Mouse (Mus musculus): Measurements from ENCODE around the gene Neurl1a.

The Neurl1a gene

DNA sequence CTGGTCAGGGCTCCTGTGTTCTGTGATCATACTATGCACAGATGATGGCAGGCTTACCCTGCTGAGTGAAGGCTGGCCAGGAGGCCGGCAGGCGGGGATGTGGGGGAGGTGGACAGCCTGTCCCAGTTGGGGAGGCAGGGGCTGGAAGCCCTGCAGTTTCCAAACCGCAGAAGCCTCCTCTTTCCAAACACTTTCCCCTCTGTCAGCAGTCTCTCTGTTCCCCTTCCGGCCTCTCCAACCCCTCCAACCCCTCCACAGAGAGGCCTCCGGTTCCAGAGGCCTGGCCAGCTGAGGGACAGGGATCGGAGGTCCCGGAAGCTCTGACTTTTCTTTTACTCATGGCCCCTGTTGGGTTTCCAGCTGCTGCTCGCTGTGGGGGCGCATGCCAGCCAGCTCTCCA lies 102.3 kb downstream of the Neurl1a start:
- DNase-seq (ENCODE audit: low read depth in 2 of 2, low spot score in 2 of 2): no peak

- no peak for DNase-seq (ENCODE audit: low read depth in 2 of 2, low spot score in 2 of 2)
Observed at GRCm38 (mm10) chr19:47282050-47282454, 103.4 kb downstream of the Neurl1a start.

GRCm38 (mm10) chr19:47282688-47283215 lies 104.1 kb downstream of the Neurl1a start:
- no peak for DNase-seq (ENCODE audit: low read depth in 2 of 2, low spot score in 2 of 2)

DNA sequence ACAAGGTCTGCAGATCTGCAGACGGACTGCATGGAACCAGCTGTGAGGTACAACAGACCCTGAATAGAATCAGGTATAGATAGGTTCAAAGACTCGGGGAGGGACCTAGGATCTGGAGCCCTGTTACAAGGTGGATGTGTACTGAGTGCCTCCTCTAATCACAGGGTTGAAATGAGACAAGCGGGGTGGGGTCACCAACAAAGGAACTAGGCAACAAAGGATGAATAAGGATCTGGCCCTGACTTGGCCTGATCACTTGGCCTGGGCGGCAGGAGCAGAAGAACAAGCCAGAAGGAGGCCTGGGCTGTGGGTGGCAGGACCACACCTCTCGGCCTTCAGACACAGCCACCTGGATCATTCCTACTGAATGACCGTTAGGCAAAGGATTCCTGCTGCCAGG lies 107.0 kb downstream of the Neurl1a start:
- no peak for DNase-seq (ENCODE audit: low read depth in 2 of 2, low spot score in 2 of 2)

- DNase-seq (ENCODE audit: low read depth in 2 of 2, low spot score in 2 of 2): no peak
Observed at GRCm38 (mm10) chr19:47286886-47287450, 108.3 kb downstream of the Neurl1a start.

- no peak for DNase-seq (ENCODE audit: low read depth in 2 of 2, low spot score in 2 of 2)
Observed at GRCm38 (mm10) chr19:47291307-47292080, 112.9 kb downstream of the Neurl1a start.

- no peak for DNase-seq (ENCODE audit: low read depth in 2 of 2, low spot score in 2 of 2)
Observed at GRCm38 (mm10) chr19:47292451-47292951, 113.9 kb downstream of the Neurl1a start.

DNA sequence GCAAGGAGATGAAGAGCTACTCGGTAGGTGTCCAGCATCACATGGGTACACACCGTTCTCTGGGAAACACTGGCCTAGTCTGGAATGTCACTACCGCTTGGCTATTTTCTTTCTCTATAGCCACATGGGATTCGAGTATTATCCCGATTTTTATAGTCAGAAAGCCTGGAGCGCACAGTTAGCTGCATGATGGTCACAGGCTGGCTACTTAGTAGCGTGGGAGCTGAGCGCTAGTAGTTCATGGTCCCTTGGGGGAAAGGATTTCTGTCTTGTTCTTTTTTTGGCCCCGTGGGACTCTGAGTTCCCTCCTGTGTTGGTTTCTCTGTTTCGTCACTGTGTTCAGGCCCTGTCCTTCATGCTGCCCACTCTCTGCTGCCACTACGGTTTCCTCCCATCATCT lies 119.5 kb downstream of the Neurl1a start:
- no peak for DNase-seq (ENCODE audit: low read depth in 2 of 2, low spot score in 2 of 2)

- DNase-seq (ENCODE audit: low read depth in 2 of 2, low spot score in 2 of 2): no peak
Observed at GRCm38 (mm10) chr19:47301303-47302190, 122.9 kb downstream of the Neurl1a start.

DNA sequence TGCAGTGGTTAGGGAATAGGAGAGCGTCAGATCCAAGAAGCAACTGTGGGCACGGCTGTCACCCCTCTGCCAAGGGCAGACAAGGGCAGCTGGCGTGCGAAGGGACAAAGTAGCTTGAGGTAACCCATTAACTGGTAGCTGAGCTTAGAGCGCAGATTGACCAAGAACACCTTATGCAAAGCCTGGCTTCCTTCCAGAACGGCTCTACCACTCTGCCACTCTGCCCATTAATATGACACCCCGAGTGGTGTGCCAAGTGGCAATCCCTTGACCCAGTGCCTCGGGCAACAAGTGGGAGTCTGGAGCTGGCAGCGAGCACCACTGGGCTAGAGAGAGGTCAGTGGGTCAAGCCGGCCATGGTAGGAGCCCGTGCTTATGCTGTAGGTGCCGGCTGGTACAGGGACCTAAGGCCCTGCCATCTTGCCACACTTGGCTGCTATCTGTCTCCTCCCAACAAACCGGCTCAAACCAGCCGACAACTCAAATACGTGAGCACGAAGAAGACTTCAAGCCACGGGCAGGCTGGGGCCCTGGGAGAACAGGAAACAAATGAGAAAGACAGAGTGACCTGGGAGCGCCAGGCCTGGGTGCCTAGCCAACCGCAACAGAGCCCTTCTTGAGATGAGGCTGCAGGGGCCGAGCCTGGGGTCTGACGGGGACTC lies 123.7 kb downstream of the Neurl1a start:
- no peak for DNase-seq (ENCODE audit: low read depth in 2 of 2, low spot score in 2 of 2)

- DNase-seq (ENCODE audit: low read depth in 2 of 2, low spot score in 2 of 2): no peak
Observed at GRCm38 (mm10) chr19:47303128-47303527, 124.5 kb downstream of the Neurl1a start.

- no peak for DNase-seq (ENCODE audit: low read depth in 2 of 2, low spot score in 2 of 2)
Observed at GRCm38 (mm10) chr19:47304170-47304745, 125.6 kb downstream of the Neurl1a start.

DNA sequence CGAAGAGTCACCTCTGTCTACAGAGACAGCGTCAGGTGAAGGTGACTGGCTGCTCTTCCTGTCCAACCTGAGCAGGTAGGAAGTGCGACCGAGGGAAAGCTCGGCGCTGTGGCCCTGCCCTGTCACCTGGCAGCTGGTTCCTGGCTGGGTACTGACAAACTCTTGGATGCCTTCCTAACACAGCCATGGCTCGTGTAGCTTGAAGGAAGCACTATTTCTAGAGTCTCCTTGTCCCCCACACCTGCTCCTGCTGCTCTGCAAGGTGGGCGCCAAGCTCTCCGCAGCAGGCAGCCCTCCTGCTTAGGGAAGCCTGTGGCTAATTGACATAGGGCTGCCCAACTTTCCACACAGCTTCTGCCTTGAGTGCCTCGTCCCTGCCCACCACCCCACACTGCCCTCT lies 126.8 kb downstream of the Neurl1a start:
- no peak for DNase-seq (ENCODE audit: low read depth in 2 of 2, low spot score in 2 of 2)

DNA sequence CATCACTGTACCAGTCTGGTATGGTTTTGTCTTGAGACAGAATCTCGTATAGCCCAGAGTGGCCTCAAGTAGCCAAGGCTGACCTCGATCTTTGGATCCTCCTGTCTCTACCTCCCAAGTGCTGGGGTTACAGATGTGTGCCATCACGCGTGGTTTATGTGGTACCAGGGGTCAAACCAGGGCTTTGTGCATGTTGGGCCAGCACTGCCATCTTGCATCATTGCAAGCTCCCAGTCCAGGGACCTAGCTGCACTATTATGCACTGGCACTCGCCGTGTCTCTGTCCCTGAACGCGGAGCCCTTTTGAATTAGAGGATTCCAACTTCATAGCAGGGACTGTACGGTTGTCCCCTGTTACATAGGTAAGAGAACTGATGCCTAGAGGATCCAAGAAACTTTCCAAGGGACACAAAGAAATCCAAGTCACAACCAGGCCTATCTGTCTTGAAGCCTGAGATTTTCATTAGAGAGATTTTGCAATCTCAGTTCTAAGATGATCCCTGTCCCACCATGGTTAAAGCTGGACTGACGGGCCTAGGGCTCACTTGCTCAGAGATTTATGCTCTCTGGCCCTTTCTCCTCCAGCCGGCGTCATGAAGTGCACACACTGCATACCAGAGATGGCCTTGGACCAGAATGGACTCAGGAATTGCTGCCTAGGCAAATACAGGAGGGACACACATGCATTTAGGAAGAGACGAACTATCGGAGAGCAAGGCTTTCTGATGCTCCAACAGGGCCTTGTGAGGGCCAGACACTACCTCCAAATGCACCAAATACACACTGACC lies 127.7 kb downstream of the Neurl1a start:
- no peak for DNase-seq (ENCODE audit: low read depth in 2 of 2, low spot score in 2 of 2)

DNA sequence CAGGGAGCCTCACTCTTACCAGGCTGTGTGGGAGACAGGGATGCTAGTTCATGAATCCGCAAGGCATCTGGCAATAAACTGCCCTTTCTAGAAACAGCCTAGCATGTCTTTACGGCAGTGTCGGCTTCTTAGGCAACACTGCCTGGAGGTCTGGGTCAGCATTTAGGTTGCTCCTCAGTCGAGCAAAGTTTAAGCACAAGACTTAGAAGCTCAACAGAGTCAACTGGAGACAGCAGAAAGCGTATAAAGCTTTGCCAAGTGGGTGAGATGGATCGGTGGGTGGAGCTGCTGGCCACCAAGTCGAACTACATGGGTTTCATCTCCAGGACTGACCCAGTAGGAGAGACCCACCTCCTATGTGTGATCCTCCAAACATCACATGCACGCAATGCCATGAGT lies 128.3 kb downstream of the Neurl1a start:
- no peak for DNase-seq (ENCODE audit: low read depth in 2 of 2, low spot score in 2 of 2)
